Mouse (Mus musculus): ENCODE measurements around the gene Lrrc15. TPM values are rescaled to one million over a fixed set of nuclear protein-coding genes. Genes with fewer than 3 reads are reported as not detected.

Lrrc15 gene
- polyA plus RNA-seq, 1 experiment from 2014 or later = 0.46 TPM

GRCm38 (mm10) chr16:30234077-30234476 is 49.0 kb downstream of the Lrrc15 start:
- 54% methylated on average over 8 of the region's 8 CpGs for WGBS
- H3K4me2 ChIP-seq = no peak overlapping the region
- ATAC-seq (ENCODE audit: low read depth) = no peak

GRCm38 (mm10) chr16:30231882-30232604 is 51.0 kb downstream of the Lrrc15 start:
- H3K4me3 ChIP-seq = no peak overlapping the region
- WGBS = 35% methylated on average over 13 of the region's 13 CpGs
- H3K27me3 ChIP-seq = peaks cover 49% of the 10 kb centered on the region
- no peaks in the 10 kb centered on the region for H3K36me3 ChIP-seq
- no peaks in the 10 kb centered on the region for H3K9me3 ChIP-seq
- no peak for ATAC-seq (ENCODE audit: low read depth)
- H3K4me2 ChIP-seq = no peak overlapping the region
- H3K4me1 ChIP-seq (replicated peaks) = peaks cover 28% of the 10 kb centered on the region
- no peak overlapping the region for H3K9ac ChIP-seq
- H3K27ac ChIP-seq (replicated peaks) = no peak overlapping the region

More at GRCm38 (mm10) chr16:30234077-30234476, 49.0 kb downstream of the Lrrc15 start:
- no peaks in the 10 kb centered on the region for H3K36me3 ChIP-seq
- no peak overlapping the region for H3K4me3 ChIP-seq
- peaks cover 24% of the 10 kb centered on the region for H3K4me1 ChIP-seq (replicated peaks)
- H3K9ac ChIP-seq = no peak overlapping the region
- peaks cover 67% of the 10 kb centered on the region for H3K27me3 ChIP-seq
- H3K27ac ChIP-seq (replicated peaks) = no peak overlapping the region
- no peaks in the 10 kb centered on the region for H3K9me3 ChIP-seq

DNA sequence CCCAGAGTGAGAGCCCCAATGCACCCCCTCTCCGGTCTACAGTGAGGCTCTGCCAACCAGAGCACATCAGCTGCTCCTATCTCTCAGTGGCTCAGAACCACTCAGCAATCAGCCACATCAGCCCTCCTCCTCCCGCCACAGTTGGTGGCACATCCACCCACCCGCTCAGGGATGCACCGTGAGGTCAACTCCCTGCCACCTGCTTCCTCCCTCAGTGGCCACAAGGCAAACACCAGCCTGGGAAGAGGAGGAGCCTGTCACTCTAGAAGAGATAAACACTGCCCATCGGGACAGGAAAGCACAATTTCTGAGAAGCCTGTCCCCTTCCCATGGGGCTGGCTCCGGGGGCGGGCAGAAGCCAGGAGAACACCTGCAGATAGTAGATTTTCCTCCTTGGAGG is 55.7 kb downstream of the Lrrc15 start:
- no peak overlapping the region for H3K9ac ChIP-seq
- no peak overlapping the region for H3K4me2 ChIP-seq
- H3K4me1 ChIP-seq (replicated peaks) = 0 out of 2 replicates have a peak, but pooled peaks cover 13% of the 10 kb centered on the region
- no peak overlapping the region for H3K4me3 ChIP-seq
- H3K36me3 ChIP-seq = no peaks in the 10 kb centered on the region
- ATAC-seq (ENCODE audit: low read depth) = no peak
- peaks cover 20% of the 10 kb centered on the region for H3K27me3 ChIP-seq
- WGBS = 58% methylated on average over 7 of the region's 7 CpGs
- no peaks in the 10 kb centered on the region for H3K9me3 ChIP-seq
- H3K27ac ChIP-seq (replicated peaks) = no peak overlapping the region

DNA sequence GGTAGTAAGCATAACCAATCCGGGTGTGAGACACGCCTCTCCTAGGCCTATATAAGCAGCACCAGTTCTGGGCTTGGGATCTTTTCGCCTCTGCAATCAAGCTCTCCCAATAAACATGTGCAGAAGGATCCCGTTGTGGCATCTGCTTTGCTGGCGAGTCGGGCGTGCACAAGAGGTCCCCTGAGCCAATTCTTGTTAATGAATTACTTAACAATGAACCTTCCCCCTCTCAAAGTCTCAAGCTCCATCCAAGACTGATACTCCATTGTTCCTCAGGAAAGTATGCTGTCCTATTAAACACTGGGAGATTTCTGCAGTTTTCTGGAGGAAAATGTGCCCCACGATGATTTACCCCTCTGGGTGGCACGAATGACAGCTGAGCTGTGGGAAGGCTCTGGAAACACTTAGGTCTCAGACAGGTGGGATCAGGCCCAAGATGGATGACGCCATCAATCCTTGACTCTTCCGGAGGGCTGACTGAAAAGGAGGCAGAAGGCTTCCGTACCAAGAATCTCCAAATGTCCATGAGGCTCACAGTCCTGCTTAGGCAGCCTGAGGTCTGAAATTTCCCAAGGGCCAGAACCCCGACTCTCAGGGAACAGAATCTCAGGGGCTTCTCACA is 61.8 kb downstream of the Lrrc15 start:
- H3K9me3 ChIP-seq = no peaks in the 10 kb centered on the region
- H3K27ac ChIP-seq (replicated peaks) = no peak overlapping the region
- H3K4me1 ChIP-seq (replicated peaks) = peaks cover 5% of the 10 kb centered on the region; the same call in 1 of the 2 replicates
- H3K9ac ChIP-seq = no peak overlapping the region
- H3K4me3 ChIP-seq = no peak overlapping the region
- H3K27me3 ChIP-seq = peaks cover 18% of the 10 kb centered on the region
- ATAC-seq (ENCODE audit: low read depth) = no peak
- H3K36me3 ChIP-seq = no peaks in the 10 kb centered on the region
- 62% methylated on average over 13 of the region's 13 CpGs for WGBS
- H3K4me2 ChIP-seq = no peak overlapping the region

Other genes with a start within 250 kb of the Lrrc15 start
- 19.4 and 25.5 TPM in 2 replicates for gene Hes1, start 218.9 kb downstream of the Lrrc15 start, polyA plus RNA-seq (2015; fragmentation: Nextera tagmentation; extraction: Ambion mirVana)
- gene Cpn2, start 15.8 kb downstream of the Lrrc15 start, polyA plus RNA-seq (2015; fragmentation: Nextera tagmentation; extraction: Ambion mirVana) = not detected in 2 replicates
- 0.42 and 0.70 TPM in 2 replicates for gene Gp5, start 27.5 kb upstream of the Lrrc15 start, polyA plus RNA-seq (2015; fragmentation: Nextera tagmentation; extraction: Ambion mirVana)
- 7.8 and 9.0 TPM in 2 replicates for gene Atp13a3, start 122.7 kb upstream of the Lrrc15 start, polyA plus RNA-seq (2015; fragmentation: Nextera tagmentation; extraction: Ambion mirVana)

Data from neural tube, embryonic 13.5 days (tissue).